Mouse (Mus musculus): ENCODE results near the gene Slc45a2.
"Not testable (repeated sequence)": the region's sequence is repeated elsewhere in the genome, so short reads cannot be mapped to it uniquely, and the experiment has no call there.

The Slc45a2 gene

GRCm38 (mm10) chr15:11000421-11000820, at the start of gene Slc45a2:
TSS of gene Slc45a2 (plus strand) at chr15:11000721.
- DNase-seq (ENCODE audit: low read depth): no peak

- DNase-seq (ENCODE audit: low read depth): no peak
These were observed 48.4 kb upstream of the Slc45a2 start, which contains the start of gene C1qtnf3 for GRCm38 (mm10) chr15:10951951-10952759. TSS of gene C1qtnf3 (plus strand) at chr15:10952332.

- DNase-seq (ENCODE audit: low read depth): no peak
These were observed 47.7 kb upstream of the Slc45a2 start for GRCm38 (mm10) chr15:10952760-10953305.

GRCm38 (mm10) chr15:10953465-10953864, 47.1 kb upstream of the Slc45a2 start:
- DNase-seq (ENCODE audit: low read depth): no peak

- DNase-seq (ENCODE audit: low read depth): no peak
These were observed 46.0 kb upstream of the Slc45a2 start for GRCm38 (mm10) chr15:10954381-10955016.

GRCm38 (mm10) chr15:10955156-10955555, 45.4 kb upstream of the Slc45a2 start:
- DNase-seq (ENCODE audit: low read depth): no peak

GRCm38 (mm10) chr15:10956706-10957105, 43.8 kb upstream of the Slc45a2 start:
- DNase-seq (ENCODE audit: low read depth): no peak

GRCm38 (mm10) chr15:10959277-10960026, 41.1 kb upstream of the Slc45a2 start:
- no peak for DNase-seq (ENCODE audit: low read depth)

GRCm38 (mm10) chr15:10960267-10960666, 40.3 kb upstream of the Slc45a2 start:
- no peak for DNase-seq (ENCODE audit: low read depth)

- no peak for DNase-seq (ENCODE audit: low read depth)
These were observed 37.9 kb upstream of the Slc45a2 start for GRCm38 (mm10) chr15:10962601-10963000.

GRCm38 (mm10) chr15:10969439-10969838, 31.1 kb upstream of the Slc45a2 start:
- no peak for DNase-seq (ENCODE audit: low read depth)

- DNase-seq (ENCODE audit: low read depth): no peak
These were observed 29.7 kb upstream of the Slc45a2 start for GRCm38 (mm10) chr15:10970777-10971176.

GRCm38 (mm10) chr15:10977151-10977550, 23.4 kb upstream of the Slc45a2 start:
- DNase-seq (ENCODE audit: low read depth): no peak

- no peak for DNase-seq (ENCODE audit: low read depth)
These were observed 19.8 kb upstream of the Slc45a2 start for GRCm38 (mm10) chr15:10980712-10981111.

- peak; percentile 68 for DNase-seq (ENCODE audit: low read depth)
These were observed 19.0 kb upstream of the Slc45a2 start, which contains the start of gene Amacr for GRCm38 (mm10) chr15:10981377-10982063. TSS of gene Amacr (plus strand) at chr15:10981756.

GRCm38 (mm10) chr15:10982064-10982435, 18.5 kb upstream of the Slc45a2 start:
- no peak for DNase-seq (ENCODE audit: low read depth)

- DNase-seq (ENCODE audit: low read depth): no peak
These were observed 14.8 kb upstream of the Slc45a2 start for GRCm38 (mm10) chr15:10985756-10986155.

- not testable (repeated sequence) for DNase-seq (ENCODE audit: low read depth)
These were observed 14.0 kb upstream of the Slc45a2 start for GRCm38 (mm10) chr15:10986477-10986876.

GRCm38 (mm10) chr15:10990411-10990810, 10.1 kb upstream of the Slc45a2 start:
- no peak for DNase-seq (ENCODE audit: low read depth)

GRCm38 (mm10) chr15:10991566-10991965, 9.0 kb upstream of the Slc45a2 start:
- DNase-seq (ENCODE audit: low read depth): no peak

GRCm38 (mm10) chr15:10999832-11000231, 689 bp upstream of the Slc45a2 start:
- no peak for DNase-seq (ENCODE audit: low read depth)

- DNase-seq (ENCODE audit: low read depth): no peak
These were observed 3.3 kb downstream of the Slc45a2 start for GRCm38 (mm10) chr15:11003791-11004190.

All from c-Kit-positive CD71-positive TER-119-negative erythroid progenitor cells, embryonic 14.5 days (primary cell).